Mouse (Mus musculus): ENCODE results near the gene Prkn. TPM values are rescaled to one million over a fixed set of nuclear protein-coding genes. Genes with fewer than 3 reads are reported as not detected.

Gene Prkn
- polyA plus RNA-seq, 1 experiment from 2014 or later = 2.5 TPM

DNA sequence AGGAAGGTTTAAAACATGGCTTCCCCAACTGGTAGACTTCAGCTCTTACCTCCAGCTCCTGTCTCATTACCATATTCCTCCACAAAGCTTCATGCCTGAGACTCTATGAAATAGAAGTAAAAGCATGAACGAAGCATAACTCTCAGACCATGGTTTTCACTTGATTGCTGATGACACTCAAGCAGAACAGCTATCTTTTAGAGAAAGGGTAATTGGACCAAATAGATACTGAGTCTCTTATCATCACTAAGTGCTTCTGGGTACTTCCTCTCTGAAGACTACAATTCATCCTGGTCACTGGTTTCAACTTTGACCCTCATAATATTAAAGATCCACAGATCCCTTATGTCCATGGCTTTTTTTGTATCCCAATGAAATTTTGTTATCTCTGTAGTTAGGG lies 42.1 kb downstream of the Prkn start:
- H3K27me3 ChIP-seq = no peaks in the 10 kb centered on the region
- no peak for ATAC-seq
- no peak for DNase-seq (ENCODE audit: low read depth, low spot score)
- in situ Hi-C loops (cut with MboI; ENCODE audit: low pct_unique_long_range_greater_than_20kb) = no loop called here
- POLR2A ChIA-PET = no interaction called here
- TF ChIP-seq CTCF (IDR thresholded peaks at IDR 0.05) = no peak
- CTCF ChIA-PET = interaction anchor here (0.8 to 1.2 kb wide), 2 partner anchors 12 to 25 kb away, joined by 3 read pairs; no protein-coding TSS in a partner anchor

GRCm38 (mm10) chr17:10887924-10888323 lies 47.7 kb downstream of the Prkn start:
- no peaks in the 10 kb centered on the region for H3K27me3 ChIP-seq
- TF ChIP-seq CTCF (IDR thresholded peaks at IDR 0.05) = no peak
- in situ Hi-C loops (cut with MboI; ENCODE audit: low pct_unique_long_range_greater_than_20kb) = no loop called here
- DNase-seq (ENCODE audit: low read depth, low spot score) = no peak
- ATAC-seq = no peak
- POLR2A ChIA-PET = interaction anchor here (0.7 kb wide), 1 partner anchor 609 kb away, joined by 3 read pairs; no protein-coding TSS in a partner anchor
- CTCF ChIA-PET = interaction anchor here (1.6 kb wide), 1 partner anchor 13 kb away, joined by 7 read pairs; no protein-coding TSS in a partner anchor

DNA sequence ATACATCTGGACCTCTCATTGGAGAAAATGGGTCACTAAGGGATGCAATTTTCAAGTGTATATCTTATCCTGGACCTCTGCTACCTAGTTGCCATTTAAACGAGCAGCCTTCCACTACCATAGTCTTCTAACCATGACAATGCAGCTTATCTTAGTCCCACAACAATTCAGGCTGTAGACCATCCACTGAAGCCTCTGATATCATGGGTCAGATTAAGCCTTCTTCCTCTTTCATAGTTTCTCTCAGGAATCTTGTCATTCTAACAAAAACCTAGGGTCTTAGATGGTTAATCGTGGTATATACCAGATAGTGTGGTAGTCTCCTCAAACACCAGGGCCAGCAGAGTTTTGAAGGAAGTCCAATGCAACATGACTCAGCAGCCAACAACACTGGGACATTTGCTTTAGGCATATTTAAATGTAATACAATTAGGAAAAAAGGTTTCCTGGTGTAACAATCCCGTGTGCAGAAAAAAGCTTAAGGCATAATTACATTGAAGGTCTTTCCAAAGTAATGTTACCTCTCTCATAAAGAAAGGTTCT lies 61.6 kb downstream of the Prkn start:
- no peak for TF ChIP-seq CTCF (IDR thresholded peaks at IDR 0.05)
- no peak for DNase-seq (ENCODE audit: low read depth, low spot score)
- H3K27me3 ChIP-seq = peaks cover 4% of the 10 kb centered on the region
- no peak for ATAC-seq
- ChIA-PET POLR2A (interaction anchor here (1.0 kb wide), 1 partner anchor 23 kb away, joined by 3 read pairs; no protein-coding TSS in a partner anchor), CTCF (interaction anchor here (1.8 kb wide), 1 partner anchor 13 kb away, joined by 7 read pairs; no protein-coding TSS in a partner anchor)
- in situ Hi-C loops (cut with MboI; ENCODE audit: low pct_unique_long_range_greater_than_20kb) = no loop called here

DNA sequence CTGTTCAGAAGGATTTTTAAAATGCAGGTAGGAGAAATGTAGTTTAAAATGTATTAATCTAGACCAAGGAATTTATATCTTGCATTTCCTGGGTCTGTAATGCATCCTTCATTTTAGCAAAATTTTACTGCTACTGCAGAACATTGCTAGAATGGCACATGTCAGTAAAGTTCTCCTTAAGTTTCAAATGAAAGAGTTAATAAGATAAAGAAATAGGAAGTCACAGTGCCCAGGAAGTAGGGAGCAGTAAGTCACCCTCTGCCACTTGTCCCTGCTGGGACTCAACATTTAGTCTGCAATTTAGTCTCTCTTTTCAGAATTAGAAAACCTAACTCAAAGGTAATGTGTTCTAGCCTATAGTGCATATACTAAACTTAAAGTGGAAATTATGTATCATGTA lies 96.5 kb downstream of the Prkn start:
- TF ChIP-seq CTCF (IDR thresholded peaks at IDR 0.05) = no peak
- no peaks in the 10 kb centered on the region for H3K27me3 ChIP-seq
- ATAC-seq = no peak
- no peak for DNase-seq (ENCODE audit: low read depth, low spot score)
- in situ Hi-C loops (cut with MboI; ENCODE audit: low pct_unique_long_range_greater_than_20kb) = no loop called here
- ChIA-PET CTCF (no interaction called here), POLR2A (no interaction called here)

DNA sequence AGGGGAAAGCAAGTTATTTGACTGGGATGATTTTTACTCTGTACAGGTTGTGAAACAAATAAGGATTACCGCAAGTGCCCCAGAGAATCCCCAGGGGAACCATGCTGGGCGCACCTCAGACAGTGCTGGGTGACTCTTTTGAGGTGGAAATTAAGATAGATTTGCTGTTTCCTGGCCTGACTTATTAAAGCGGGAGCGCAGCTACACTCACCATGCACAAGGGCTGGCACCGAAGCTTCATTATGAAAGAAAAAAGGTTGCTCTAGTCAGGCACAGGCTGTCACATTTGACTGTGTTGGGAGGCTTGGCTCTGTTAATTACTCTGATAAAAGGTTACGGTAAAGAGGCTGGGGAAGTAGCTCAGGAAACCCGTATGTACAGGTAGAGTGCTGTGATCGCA lies 97.7 kb downstream of the Prkn start:
- no peak for TF ChIP-seq CTCF (IDR thresholded peaks at IDR 0.05)
- no peaks in the 10 kb centered on the region for H3K27me3 ChIP-seq
- in situ Hi-C loops (cut with MboI; ENCODE audit: low pct_unique_long_range_greater_than_20kb) = no loop called here
- ATAC-seq (no peak), DNase-seq (ENCODE audit: low read depth, low spot score) (no peak)
- ChIA-PET POLR2A (interaction anchor here (0.6 kb wide), 1 partner anchor 386 kb away, joined by 3 read pairs; no protein-coding TSS in a partner anchor), CTCF (no interaction called here)

- ATAC-seq (no peak), DNase-seq (ENCODE audit: low read depth, low spot score) (no peak)
- ChIA-PET POLR2A (no interaction called here), CTCF (no interaction called here)
- in situ Hi-C loops (cut with MboI; ENCODE audit: low pct_unique_long_range_greater_than_20kb) = no loop called here
- TF ChIP-seq CTCF (IDR thresholded peaks at IDR 0.05) = no peak
- H3K27me3 ChIP-seq = no peaks in the 10 kb centered on the region
Observed at GRCm38 (mm10) chr17:10938755-10939154, 98.6 kb downstream of the Prkn start.

DNA sequence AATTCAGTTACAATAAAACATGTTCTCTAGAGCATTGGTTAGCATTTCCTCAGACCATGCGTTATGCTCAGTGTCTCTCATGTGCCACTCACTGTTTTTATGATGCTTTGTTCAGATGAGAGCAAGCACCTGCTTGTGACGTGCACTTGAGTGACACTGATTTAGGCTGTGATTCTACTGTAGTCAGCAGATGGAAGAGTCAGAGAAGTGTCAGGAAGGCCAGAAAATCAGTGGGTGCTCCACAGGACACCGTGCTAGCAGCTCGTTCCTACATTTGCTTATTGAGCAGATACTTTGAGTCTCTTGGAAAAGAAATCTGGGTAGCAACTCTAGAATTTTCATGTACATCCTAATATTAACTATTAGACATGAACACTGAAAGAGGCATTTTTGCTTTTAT lies 106.4 kb downstream of the Prkn start:
- CTCF ChIA-PET = interaction anchor here (1.4 kb wide), 1 partner anchor 17 kb away, joined by 3 read pairs; no protein-coding TSS in a partner anchor
- no peak for ATAC-seq
- no peak for DNase-seq (ENCODE audit: low read depth, low spot score)
- POLR2A ChIA-PET = interaction anchor here (0.6 kb wide), 1 partner anchor 113 kb away, joined by 4 read pairs; no protein-coding TSS in a partner anchor
- in situ Hi-C loops (cut with MboI; ENCODE audit: low pct_unique_long_range_greater_than_20kb) = no loop called here
- no peak for TF ChIP-seq CTCF (IDR thresholded peaks at IDR 0.05)
- no peaks in the 10 kb centered on the region for H3K27me3 ChIP-seq

DNA sequence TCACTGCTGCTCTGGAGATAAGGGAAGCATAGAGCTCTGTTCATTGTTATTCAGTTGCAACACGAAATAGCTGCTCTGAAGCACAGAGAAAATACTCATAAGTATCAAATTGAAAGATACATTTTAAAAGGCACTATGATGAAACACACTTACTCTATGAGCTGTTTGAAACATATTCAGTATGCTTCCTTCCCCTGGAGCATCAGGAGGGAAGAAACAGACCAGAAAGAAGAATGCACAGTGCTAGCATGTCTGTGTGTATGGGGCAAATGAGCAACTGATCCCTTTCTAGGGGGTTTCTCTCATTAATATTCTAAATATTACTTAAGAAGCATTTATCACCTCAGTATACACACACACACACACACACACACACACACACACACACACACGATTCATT lies 107.4 kb downstream of the Prkn start:
- ATAC-seq = no peak
- ChIA-PET CTCF (interaction anchor here (1.4 kb wide), 1 partner anchor 16 kb away, joined by 3 read pairs; no protein-coding TSS in a partner anchor), POLR2A (interaction anchor here (0.6 kb wide), 1 partner anchor 11 kb away, joined by 3 read pairs; no protein-coding TSS in a partner anchor)
- no peak for TF ChIP-seq CTCF (IDR thresholded peaks at IDR 0.05)
- no peak for DNase-seq (ENCODE audit: low read depth, low spot score)
- in situ Hi-C loops (cut with MboI; ENCODE audit: low pct_unique_long_range_greater_than_20kb) = no loop called here
- no peaks in the 10 kb centered on the region for H3K27me3 ChIP-seq

- H3K27me3 ChIP-seq = no peaks in the 10 kb centered on the region
- POLR2A ChIA-PET = no interaction called here
- TF ChIP-seq CTCF (IDR thresholded peaks at IDR 0.05) = no peak
- in situ Hi-C loops (cut with MboI; ENCODE audit: low pct_unique_long_range_greater_than_20kb) = no loop called here
- DNase-seq (ENCODE audit: low read depth, low spot score) (no peak), ATAC-seq (no peak)
- CTCF ChIA-PET = interaction anchor here (0.7 kb wide), 1 partner anchor 51 kb away, joined by 4 read pairs; no protein-coding TSS in a partner anchor
Observed at GRCm38 (mm10) chr17:10959066-10959864, 119.1 kb downstream of the Prkn start.

GRCm38 (mm10) chr17:10962151-10962550 lies 122.0 kb downstream of the Prkn start:
- ATAC-seq (no peak), DNase-seq (ENCODE audit: low read depth, low spot score) (no peak)
- POLR2A ChIA-PET = no interaction called here
- no peak for TF ChIP-seq CTCF (IDR thresholded peaks at IDR 0.05)
- in situ Hi-C loops (cut with MboI; ENCODE audit: low pct_unique_long_range_greater_than_20kb) = no loop called here
- H3K27me3 ChIP-seq = no peaks in the 10 kb centered on the region
- CTCF ChIA-PET = no interaction called here

- in situ Hi-C loops (cut with MboI; ENCODE audit: low pct_unique_long_range_greater_than_20kb) = no loop called here
- TF ChIP-seq CTCF (IDR thresholded peaks at IDR 0.05) = no peak
- H3K27me3 ChIP-seq = no peaks in the 10 kb centered on the region
- ChIA-PET CTCF (no interaction called here), POLR2A (no interaction called here)
- DNase-seq (ENCODE audit: low read depth, low spot score) (no peak), ATAC-seq (no peak)
Observed at GRCm38 (mm10) chr17:10982136-10982535, 142.0 kb downstream of the Prkn start.

All from Patski (cell line).